Mouse (Mus musculus) urinary bladder, postnatal 36 days (tissue): ENCODE results near the gene Smyd3.
A peak's percentile ranks its signal among the peaks of the same experiment; 100 is the strongest.

Source experiments
- DNase-seq, 2 experiments: peaks; one replicate each; pipeline ENCODE4 v3.0.0; 2022; ENCODE audit warnings: low spot score in 2 of 2, mixed read lengths in 1 of 2

Smyd3 gene

GRCm38 (mm10) chr1:179519901-179520300 is 2.1 kb upstream of the Smyd3 start:
- no peak for DNase-seq

GRCm38 (mm10) chr1:179516941-179517712 is 714 bp downstream of the Smyd3 start:
- no peak for DNase-seq

- no peak for DNase-seq
These were observed 5.9 kb downstream of the Smyd3 start for GRCm38 (mm10) chr1:179511895-179512294.

- no peak for DNase-seq
These were observed 7.1 kb downstream of the Smyd3 start for GRCm38 (mm10) chr1:179510546-179511340.

GRCm38 (mm10) chr1:179506530-179507315 is 11.1 kb downstream of the Smyd3 start:
- no peak for DNase-seq

- DNase-seq: no peak
These were observed 15.3 kb downstream of the Smyd3 start for GRCm38 (mm10) chr1:179502565-179502964.

GRCm38 (mm10) chr1:179499257-179499656 is 18.6 kb downstream of the Smyd3 start:
- no peak for DNase-seq

- DNase-seq: no peak
These were observed 24.9 kb downstream of the Smyd3 start for GRCm38 (mm10) chr1:179492908-179493307.

- no peak for DNase-seq
These were observed 29.3 kb downstream of the Smyd3 start for GRCm38 (mm10) chr1:179488520-179488919.

- DNase-seq: no peak
These were observed 29.9 kb downstream of the Smyd3 start for GRCm38 (mm10) chr1:179487990-179488389.

- DNase-seq: no peak
These were observed 30.6 kb downstream of the Smyd3 start for GRCm38 (mm10) chr1:179487238-179487637.

GRCm38 (mm10) chr1:179485784-179486540 is 31.9 kb downstream of the Smyd3 start:
- DNase-seq: no peak

- no peak for DNase-seq
These were observed 37.0 kb downstream of the Smyd3 start for GRCm38 (mm10) chr1:179480862-179481261.

GRCm38 (mm10) chr1:179477157-179477902 is 40.5 kb downstream of the Smyd3 start:
- DNase-seq: peak; percentile 24 to 33

GRCm38 (mm10) chr1:179476461-179477156 is 41.2 kb downstream of the Smyd3 start:
- no peak for DNase-seq

GRCm38 (mm10) chr1:179474776-179475175 is 43.1 kb downstream of the Smyd3 start:
- no peak for DNase-seq

GRCm38 (mm10) chr1:179473920-179474643 is 43.8 kb downstream of the Smyd3 start:
- no peak for DNase-seq

GRCm38 (mm10) chr1:179467970-179468369 is 49.9 kb downstream of the Smyd3 start:
- DNase-seq: no peak

GRCm38 (mm10) chr1:179462376-179462775 is 55.5 kb downstream of the Smyd3 start:
- DNase-seq: no peak
